Mouse (Mus musculus): ENCODE measurements around the gene Pam. TPM values are rescaled to one million over a fixed set of nuclear protein-coding genes. Genes with fewer than 3 reads are reported as not detected.

Gene Pam
- total RNA-seq, 1 experiment from 2014 or later = 341 TPM

DNA sequence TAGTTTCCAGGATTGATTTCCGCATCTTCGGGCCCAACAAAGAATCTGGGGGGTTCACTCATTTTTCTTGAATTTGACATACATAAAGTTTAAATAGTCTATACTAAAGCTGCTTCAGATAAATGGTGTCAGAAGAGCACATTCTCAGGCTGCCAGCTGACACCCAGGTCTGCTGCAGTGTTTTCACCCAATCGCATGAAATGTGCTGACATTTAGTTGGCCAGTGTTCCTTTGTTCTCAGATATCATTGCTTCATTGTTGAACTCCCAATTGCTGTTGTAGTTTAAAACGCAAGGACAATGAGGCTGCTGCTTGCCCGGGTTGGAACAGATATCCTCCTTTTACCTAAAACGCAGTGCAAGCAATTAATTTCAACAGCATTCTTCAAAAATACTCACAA, 334.0 kb downstream of the Pam start:
- DNase-seq = no peak

DNA sequence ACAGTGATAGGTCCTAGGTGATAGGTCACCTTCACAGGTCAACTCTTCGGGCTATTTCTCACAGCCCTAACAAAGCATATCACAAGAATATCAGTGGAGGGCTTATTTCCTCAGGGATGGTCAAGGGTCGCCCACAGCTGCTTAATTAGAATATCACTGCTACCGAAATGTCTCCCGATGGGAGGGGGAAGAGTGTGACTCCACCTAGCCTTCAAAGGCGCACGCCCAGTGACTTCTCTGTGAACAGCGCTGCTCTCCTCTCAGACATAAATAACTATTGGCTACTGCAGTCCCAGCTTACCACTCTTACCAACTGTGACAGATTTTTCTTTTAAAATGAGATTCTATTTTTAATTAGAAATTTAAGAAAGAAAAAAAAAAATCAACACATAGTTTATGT, 334.8 kb downstream of the Pam start:
- no peak for DNase-seq

DNA sequence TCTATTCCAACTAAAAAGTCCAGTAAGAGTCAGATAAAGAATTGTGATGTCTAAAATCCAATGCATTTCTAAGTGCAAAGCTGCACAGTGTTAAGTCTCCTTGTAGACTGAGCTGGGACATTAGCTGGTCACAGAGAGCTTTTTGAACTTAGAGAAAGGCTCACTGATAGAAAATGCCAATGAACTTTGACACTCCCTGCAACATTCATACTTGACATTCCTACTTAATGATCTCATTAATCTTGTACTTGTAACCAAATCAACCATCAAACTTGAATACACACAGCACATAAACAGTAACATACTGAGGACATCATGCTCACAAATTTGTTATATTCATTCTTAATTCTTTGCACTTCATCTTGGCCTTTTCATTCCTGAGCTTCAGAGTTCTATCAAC, 335.6 kb downstream of the Pam start:
- DNase-seq = no peak

DNA sequence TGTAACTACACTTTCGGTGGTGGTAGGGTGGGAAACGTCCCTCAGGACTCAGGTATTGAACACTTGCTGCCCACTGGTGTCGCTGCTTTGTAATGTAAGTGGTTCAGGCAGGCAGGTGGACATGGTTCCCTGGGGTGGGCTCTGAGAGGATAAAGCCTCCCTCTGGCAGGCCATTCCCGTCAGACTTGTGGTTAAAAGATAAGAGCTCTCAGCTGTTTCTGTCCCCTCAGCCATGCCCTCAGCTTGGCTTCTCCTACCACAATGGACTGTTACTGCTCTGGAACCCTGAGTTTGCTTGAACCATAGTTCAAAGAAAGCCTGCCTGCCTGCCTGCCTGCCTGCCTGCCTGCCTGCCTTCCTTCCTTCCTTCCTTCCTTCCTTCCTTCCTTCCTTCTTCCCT, 341.1 kb downstream of the Pam start:
- DNase-seq = no peak

DNA sequence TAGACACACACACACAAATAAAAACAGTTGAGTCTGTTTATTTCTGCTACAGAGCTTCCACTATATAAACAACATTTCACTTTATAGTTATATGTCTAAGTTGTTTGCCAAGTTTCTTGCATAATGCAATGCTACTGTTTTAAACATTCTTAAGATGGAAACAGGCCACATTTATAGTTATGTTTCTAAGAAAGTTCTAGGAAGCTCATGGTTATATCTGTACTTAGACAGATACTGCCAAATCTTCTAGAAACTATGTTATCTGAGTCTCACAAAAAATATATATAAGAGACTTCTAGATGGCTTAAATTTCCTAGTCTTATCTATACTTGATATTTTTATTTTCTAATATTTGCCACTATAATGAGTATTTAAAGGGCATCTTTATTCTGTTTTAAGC, 342.2 kb downstream of the Pam start:
- DNase-seq = no peak

DNA sequence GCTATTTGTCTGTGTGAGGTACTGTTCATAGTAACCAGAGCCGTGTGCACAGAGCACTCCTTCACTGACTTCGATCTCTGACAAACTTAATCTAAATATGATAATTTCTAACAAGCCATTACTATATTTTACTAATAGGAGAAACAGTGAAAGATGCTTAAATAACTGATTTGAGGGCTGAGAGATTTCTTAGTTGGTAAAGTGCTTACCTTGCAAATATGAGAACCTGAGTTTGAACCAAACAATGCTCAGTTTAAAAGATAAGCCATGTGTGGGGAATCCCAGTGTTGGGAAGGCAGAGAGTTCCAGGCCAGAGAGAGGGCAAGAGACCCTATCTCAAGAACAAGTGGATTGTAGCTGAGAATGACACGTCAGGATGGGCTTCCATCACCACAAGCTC, 347.3 kb downstream of the Pam start:
- no peak for DNase-seq

DNA sequence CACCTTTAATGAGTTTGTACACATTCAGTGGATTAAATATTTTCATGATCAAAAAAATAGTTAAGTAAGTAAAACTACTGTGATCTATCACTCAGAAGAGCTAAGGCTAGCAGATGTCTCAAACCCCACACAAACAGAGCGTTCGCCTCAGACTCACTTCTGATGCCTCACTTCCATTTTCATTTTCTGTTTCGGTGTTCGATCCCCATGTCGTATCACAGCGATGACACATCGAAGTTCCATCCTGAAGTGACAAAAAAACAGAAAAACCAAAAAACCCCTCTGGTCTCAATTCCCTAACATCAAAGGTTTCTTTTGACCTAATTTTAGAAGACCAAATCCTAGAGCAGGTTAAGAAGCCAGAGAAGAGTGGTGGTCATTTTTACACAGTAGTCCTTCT, 349.2 kb downstream of the Pam start:
- DNase-seq = no peak

DNA sequence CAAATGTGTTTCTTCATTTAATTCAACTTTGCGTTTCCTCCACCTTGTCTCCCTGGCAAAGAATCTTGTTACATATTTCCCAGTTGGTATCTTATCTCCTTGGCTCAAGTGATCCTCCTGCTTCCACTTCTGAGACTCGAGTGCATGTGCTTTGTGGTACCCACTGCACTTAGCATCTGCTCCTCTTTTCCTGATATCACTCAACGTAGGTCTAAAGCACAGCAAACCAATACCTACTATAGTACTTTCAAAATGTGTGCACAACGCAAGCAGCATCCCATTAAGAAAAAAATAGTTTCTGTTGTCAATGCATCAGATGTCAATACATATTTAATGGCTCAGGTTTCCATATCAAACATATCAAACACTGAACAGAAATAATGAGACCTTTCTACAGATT, 349.7 kb downstream of the Pam start:
- no peak for DNase-seq
